Mouse (Mus musculus) spleen, adult 2 months (tissue): ENCODE results near the gene Arhgap17.

Source experiments
- CTCF ChIP-seq: fragments of 200-500 bp; IDR thresholded peaks from 2 replicates; pipeline ENCODE4 v1.5.1; 2011; ENCODE audit warnings: mild to moderate bottlenecking, inconsistent platforms; ENCODE audit not compliant: insufficient read depth, insufficient read length, insufficient replicate concordance; ENCODE audit errors: extremely low read depth
- POLR2A ChIP-seq: fragments of 200-500 bp; IDR thresholded peaks from 2 replicates; pipeline ENCODE4 v1.6.1; 2011; ENCODE audit warnings: low read depth, low read length, inconsistent platforms

GRCm38 (mm10) chr7:123291942-123292341 lies 77.8 kb downstream of the Arhgap17 start:
- TF ChIP-seq POLR2A = no peak
- TF ChIP-seq CTCF = no peak
